Mouse (Mus musculus): ENCODE data around the gene Pnpla3. TPM values are rescaled to one million over a fixed set of nuclear protein-coding genes. Genes with fewer than 3 reads are reported as not detected.

Gene Pnpla3
- polyA plus RNA-seq, 1 experiment from 2014 or later, result 6.0 TPM

- no peak for ATAC-seq
- Histone ChIP-seq H3K4me2 (ENCODE audit: low read length) (no peak overlapping the region), H3K27me3 (replicated peaks; ENCODE audit: control insufficient read depth, insufficient read depth, low read length) (no peaks in the 10 kb centered on the region), H3K4me1 (ENCODE audit: control insufficient read depth, insufficient read depth, low read depth, low read length) (peaks cover 12% of the 10 kb centered on the region), H3K9ac (ENCODE audit: low read depth, low read length) (no peak overlapping the region), H3K36me3 (ENCODE audit: control insufficient read depth, insufficient read depth, low read length) (no peaks in the 10 kb centered on the region), H3K9me3 (ENCODE audit: control insufficient read depth, low read length) (no peaks in the 10 kb centered on the region), H3K27ac (ENCODE audit: low read depth, low read length) (0 out of 2 replicates have a peak overlapping the region, but pooled peaks have one; percentile 19), H3K4me3 (ENCODE audit: low read length) (no peak overlapping the region)
- 32% methylated on average over 9 of the region's 9 CpGs for WGBS
Measured at GRCm38 (mm10) chr15:84218783-84219271, 51.2 kb downstream of the Pnpla3 start.

- Histone ChIP-seq H3K4me2 (ENCODE audit: low read length) (no peak overlapping the region), H3K27ac (ENCODE audit: low read depth, low read length) (no peak overlapping the region), H3K9me3 (ENCODE audit: control insufficient read depth, low read length) (no peaks in the 10 kb centered on the region), H3K4me3 (ENCODE audit: low read length) (no peak overlapping the region), H3K36me3 (ENCODE audit: control insufficient read depth, insufficient read depth, low read length) (no peaks in the 10 kb centered on the region), H3K4me1 (ENCODE audit: control insufficient read depth, insufficient read depth, low read depth, low read length) (peaks cover 12% of the 10 kb centered on the region), H3K9ac (ENCODE audit: low read depth, low read length) (no peak overlapping the region), H3K27me3 (replicated peaks; ENCODE audit: control insufficient read depth, insufficient read depth, low read length) (no peaks in the 10 kb centered on the region)
- ATAC-seq, result no peak
- WGBS, result 83% methylated on average over 5 of the region's 5 CpGs
Measured at GRCm38 (mm10) chr15:84221539-84221938, 53.9 kb downstream of the Pnpla3 start.

- H3K9me3 ChIP-seq (ENCODE audit: control insufficient read depth, low read length), result no peaks in the 10 kb centered on the region
- no peaks in the 10 kb centered on the region for H3K36me3 ChIP-seq (ENCODE audit: control insufficient read depth, insufficient read depth, low read length)
- H3K27ac ChIP-seq (ENCODE audit: low read depth, low read length), result no peak overlapping the region
- H3K4me1 ChIP-seq (ENCODE audit: control insufficient read depth, insufficient read depth, low read depth, low read length), result peaks cover 15% of the 10 kb centered on the region
- H3K4me3 ChIP-seq (ENCODE audit: low read length), result no peak overlapping the region
- ATAC-seq, result peak; percentile 34
- H3K4me2 ChIP-seq (ENCODE audit: low read length), result no peak overlapping the region
- no peak overlapping the region for H3K9ac ChIP-seq (ENCODE audit: low read depth, low read length)
- 31% methylated on average over 6 of the region's 6 CpGs for WGBS
- no peaks in the 10 kb centered on the region for H3K27me3 ChIP-seq (replicated peaks; ENCODE audit: control insufficient read depth, insufficient read depth, low read length)
Measured at GRCm38 (mm10) chr15:84223423-84223822, 55.8 kb downstream of the Pnpla3 start.

- H3K27ac ChIP-seq (ENCODE audit: low read depth, low read length), result no peak overlapping the region
- H3K4me2 ChIP-seq (ENCODE audit: low read length), result no peak overlapping the region
- H3K4me3 ChIP-seq (ENCODE audit: low read length), result no peak overlapping the region
- H3K27me3 ChIP-seq (replicated peaks; ENCODE audit: control insufficient read depth, insufficient read depth, low read length), result no peaks in the 10 kb centered on the region
- no peak for ATAC-seq
- H3K9me3 ChIP-seq (ENCODE audit: control insufficient read depth, low read length), result no peaks in the 10 kb centered on the region
- WGBS, result 38% methylated on average over 10 of the region's 10 CpGs
- H3K36me3 ChIP-seq (ENCODE audit: control insufficient read depth, insufficient read depth, low read length), result no peaks in the 10 kb centered on the region
- peaks cover 15% of the 10 kb centered on the region for H3K4me1 ChIP-seq (ENCODE audit: control insufficient read depth, insufficient read depth, low read depth, low read length)
- no peak overlapping the region for H3K9ac ChIP-seq (ENCODE audit: low read depth, low read length)
Measured at GRCm38 (mm10) chr15:84224779-84225178, 57.1 kb downstream of the Pnpla3 start.

- Histone ChIP-seq H3K4me3 (ENCODE audit: low read length) (no peak overlapping the region), H3K4me2 (ENCODE audit: low read length) (peak overlapping the region; percentile 16), H3K27ac (ENCODE audit: low read depth, low read length) (peak overlapping the region; percentile 57), H3K4me1 (ENCODE audit: control insufficient read depth, insufficient read depth, low read depth, low read length) (peaks cover 30% of the 10 kb centered on the region), H3K27me3 (replicated peaks; ENCODE audit: control insufficient read depth, insufficient read depth, low read length) (no peaks in the 10 kb centered on the region), H3K36me3 (ENCODE audit: control insufficient read depth, insufficient read depth, low read length) (no peaks in the 10 kb centered on the region), H3K9me3 (ENCODE audit: control insufficient read depth, low read length) (no peaks in the 10 kb centered on the region), H3K9ac (ENCODE audit: low read depth, low read length) (no peak overlapping the region)
- peak; percentile 46; the same call in 1 of the 2 replicates for ATAC-seq
- WGBS, result 32% methylated on average over 15 of the region's 15 CpGs
Measured at GRCm38 (mm10) chr15:84226918-84227317, 59.3 kb downstream of the Pnpla3 start.

- H3K4me2 ChIP-seq (ENCODE audit: low read length), result peak overlapping the region; percentile 89
- H3K36me3 ChIP-seq (ENCODE audit: control insufficient read depth, insufficient read depth, low read length), result no peaks in the 10 kb centered on the region
- no peak overlapping the region for H3K4me3 ChIP-seq (ENCODE audit: low read length)
- ATAC-seq, result no peak
- peak overlapping the region; percentile 62; the same call in 1 of the 2 replicates for H3K9ac ChIP-seq (ENCODE audit: low read depth, low read length)
- H3K27ac ChIP-seq (ENCODE audit: low read depth, low read length), result peak overlapping the region; percentile 63; the same call in 1 of the 2 replicates
- WGBS, result 17% methylated on average over 5 of the region's 5 CpGs
- H3K27me3 ChIP-seq (replicated peaks; ENCODE audit: control insufficient read depth, insufficient read depth, low read length), result no peaks in the 10 kb centered on the region
- no peaks in the 10 kb centered on the region for H3K9me3 ChIP-seq (ENCODE audit: control insufficient read depth, low read length)
- peaks cover 35% of the 10 kb centered on the region for H3K4me1 ChIP-seq (ENCODE audit: control insufficient read depth, insufficient read depth, low read depth, low read length)
Measured at GRCm38 (mm10) chr15:84230661-84231060, 63.0 kb downstream of the Pnpla3 start.

GRCm38 (mm10) chr15:84231113-84231712 is 63.6 kb downstream of the Pnpla3 start:
- Histone ChIP-seq H3K4me1 (ENCODE audit: control insufficient read depth, insufficient read depth, low read depth, low read length) (peaks cover 35% of the 10 kb centered on the region), H3K27ac (ENCODE audit: low read depth, low read length) (peak overlapping the region; percentile 63), H3K9me3 (ENCODE audit: control insufficient read depth, low read length) (no peaks in the 10 kb centered on the region), H3K4me3 (ENCODE audit: low read length) (peak overlapping the region; percentile 39), H3K27me3 (replicated peaks; ENCODE audit: control insufficient read depth, insufficient read depth, low read length) (no peaks in the 10 kb centered on the region), H3K4me2 (ENCODE audit: low read length) (peak overlapping the region; percentile 89), H3K9ac (ENCODE audit: low read depth, low read length) (peak overlapping the region; percentile 62), H3K36me3 (ENCODE audit: control insufficient read depth, insufficient read depth, low read length) (no peaks in the 10 kb centered on the region)
- peak; percentile 24 for ATAC-seq
- WGBS, result 4% methylated on average over 16 of the region's 16 CpGs

GRCm38 (mm10) chr15:84231721-84232561 is 64.3 kb downstream of the Pnpla3 start, which contains the start of gene Parvb:
Gene Parvb (plus strand): TSS chr15:84232043.
- Histone ChIP-seq H3K9ac (ENCODE audit: low read depth, low read length) (peak within 1 kb of the TSS; percentile 62), H3K9me3 (ENCODE audit: control insufficient read depth, low read length) (no peaks in the 10 kb centered on the region), H3K4me1 (ENCODE audit: control insufficient read depth, insufficient read depth, low read depth, low read length) (peaks cover 30% of the 10 kb centered on the region), H3K4me3 (ENCODE audit: low read length) (peak within 1 kb of the TSS; percentile 39), H3K36me3 (ENCODE audit: control insufficient read depth, insufficient read depth, low read length) (no peaks in the 10 kb centered on the region), H3K27me3 (replicated peaks; ENCODE audit: control insufficient read depth, insufficient read depth, low read length) (no peaks in the 10 kb centered on the region), H3K27ac (ENCODE audit: low read depth, low read length) (peak within 1 kb of the TSS; percentile 63), H3K4me2 (ENCODE audit: low read length) (peak within 1 kb of the TSS; percentile 89)
- peak; percentile 67 for ATAC-seq
- under 1% methylated on average over 53 of the region's 53 CpGs for WGBS

GRCm38 (mm10) chr15:84232609-84233008 is 65.0 kb downstream of the Pnpla3 start:
- Histone ChIP-seq H3K4me3 (ENCODE audit: low read length) (peak overlapping the region; percentile 39), H3K9ac (ENCODE audit: low read depth, low read length) (peak overlapping the region; percentile 62; the same call in 1 of the 2 replicates), H3K27me3 (replicated peaks; ENCODE audit: control insufficient read depth, insufficient read depth, low read length) (no peaks in the 10 kb centered on the region), H3K36me3 (ENCODE audit: control insufficient read depth, insufficient read depth, low read length) (no peaks in the 10 kb centered on the region), H3K9me3 (ENCODE audit: control insufficient read depth, low read length) (no peaks in the 10 kb centered on the region), H3K4me1 (ENCODE audit: control insufficient read depth, insufficient read depth, low read depth, low read length) (peaks cover 26% of the 10 kb centered on the region), H3K27ac (ENCODE audit: low read depth, low read length) (no peak overlapping the region), H3K4me2 (ENCODE audit: low read length) (peak overlapping the region; percentile 89)
- WGBS, result 24% methylated on average over 7 of the region's 8 CpGs
- ATAC-seq, result no peak
